Mouse (Mus musculus) stomach, embryonic 16.5 days (tissue): ENCODE data around the gene Nos3. TPM values are rescaled to one million over a fixed set of nuclear protein-coding genes. Genes with fewer than 3 reads are reported as not detected.

Experiments
- polyA plus RNA-seq: library from polyadenylated mRNA; unstranded; fragments of >200 nt; fragmentation: Nextera tagmentation; extraction: Ambion mirVana; gene quantifications from 2 replicates; pipeline ENCODE4 v1.2.1, GENCODE M21; 2015

Gene Nos3
- polyA plus RNA-seq, 1 experiment from 2014 or later, result 6.5 TPM

Other genes starting within 250 kb of the Nos3 start
- gene Nupl2, start 199.8 kb upstream of the Nos3 start, polyA plus RNA-seq, result 10.9 and 11.2 TPM in 2 replicates
- gene Kcnh2, start 13.2 kb upstream of the Nos3 start, polyA plus RNA-seq, result 5.6 and 6.5 TPM in 2 replicates
- 4.2 and 5.9 TPM in 2 replicates for gene Atg9b, start 27.3 kb downstream of the Nos3 start, polyA plus RNA-seq
- gene Abcb8, start 28.9 kb downstream of the Nos3 start, polyA plus RNA-seq, result 48.4 and 61.7 TPM in 2 replicates
- gene Asic3, start 48.6 kb downstream of the Nos3 start, polyA plus RNA-seq, result 0.23 and 0.52 TPM in 2 replicates
- gene Cdk5, start 58.7 kb downstream of the Nos3 start, polyA plus RNA-seq, result 44.9 TPM in 2 replicates
- 46.5 and 51.8 TPM in 2 replicates for gene Slc4a2, start 59.0 kb downstream of the Nos3 start, polyA plus RNA-seq
- 93.4 and 94.4 TPM in 2 replicates for gene Fastk, start 80.5 kb downstream of the Nos3 start, polyA plus RNA-seq
- 23.5 and 27.0 TPM in 2 replicates for gene Tmub1, start 83.0 kb downstream of the Nos3 start, polyA plus RNA-seq
- gene Agap3, start 87.4 kb downstream of the Nos3 start, polyA plus RNA-seq, result 13.0 and 14.7 TPM in 2 replicates
- gene Gbx1, start 162.4 kb downstream of the Nos3 start, polyA plus RNA-seq, result not detected in 2 replicates
- 0.24 and 0.58 TPM in 2 replicates for gene Asb10, start 176.2 kb downstream of the Nos3 start, polyA plus RNA-seq
- gene 4931409K22Rik, start 192.0 kb downstream of the Nos3 start, polyA plus RNA-seq, result 0.13 TPM in 1 of 2 replicates, not detected in the other
- gene Abcf2, start 212.7 kb downstream of the Nos3 start, polyA plus RNA-seq, result 81.7 and 81.9 TPM in 2 replicates
- gene Chpf2, start 221.9 kb downstream of the Nos3 start, polyA plus RNA-seq, result 21.8 and 23.9 TPM in 2 replicates